Comparison of ENCODE assay signal across 8 mouse cellular contexts in genomic region chr6:50112775-50113174, GRCm38 (mm10). TPM values are rescaled to one million over a fixed set of nuclear protein-coding genes. Genes with fewer than 3 reads are reported as not detected.
A peak's percentile ranks its signal among the peaks of the same experiment; 100 is the strongest.
DNase-seq lines count a peak whose midpoint lies in the region; ATAC-seq and TF ChIP-seq lines count a peak whose summit lies in the region.

No protein-coding gene starts in this region.

- H3K4me1 ChIP-seq in hindbrain, embryonic 12.5 days = peaks cover 19% of the 10 kb centered on the region
- H3K4me1 ChIP-seq in lung, postnatal 0 days (ENCODE audit: insufficient read depth, low read depth, low read length) = 0 out of 2 replicates have a peak, but pooled peaks cover 7% of the 10 kb centered on the region

- H3K9me3 ChIP-seq in hindbrain, embryonic 12.5 days (replicated peaks) = no peaks in the 10 kb centered on the region
- H3K9me3 ChIP-seq in lung, postnatal 0 days (ENCODE audit: low read length) = no peaks in the 10 kb centered on the region

- DNase-seq in Muller cell, postnatal 12 days (ENCODE audit: inconsistent ontology term) = peak; percentile 90
- DNase-seq in cerebellum, postnatal 10 days = peak; percentile 98 to 99
- peak; percentile 84 to 92 for DNase-seq in frontal cortex, postnatal 14 days (ENCODE audit: low spot score in 2 of 2)
- DNase-seq in layer of hippocampus, postnatal 10 days (ENCODE audit: low spot score in 2 of 2) = peak; percentile 97
- peak; percentile 97 for DNase-seq in lung, postnatal 0 days (ENCODE audit: low spot score)
- DNase-seq in ovary, postnatal 14 days (ENCODE audit: low spot score) = peak; percentile 95
- DNase-seq in thymus, postnatal 10 days (ENCODE audit: low spot score in 2 of 2) = peak; percentile 54 to 75

- H3K4me3 ChIP-seq in hindbrain, embryonic 12.5 days = no peak overlapping the region
- H3K4me3 ChIP-seq in lung, postnatal 0 days (ENCODE audit: low read depth, low read length) = no peak overlapping the region

- peak; percentile 61 for ATAC-seq in hindbrain, embryonic 12.5 days (ENCODE audit: low FRiP score)
- ATAC-seq in lung, postnatal 0 days = peak; percentile 65

- no peak for TF ChIP-seq EP300 in lung, postnatal 0 days (IDR thresholded peaks at IDR 0.05)

- no peak overlapping the region for H3K27ac ChIP-seq in hindbrain, embryonic 12.5 days
- H3K27ac ChIP-seq in lung, postnatal 0 days (ENCODE audit: low read length) = no peak overlapping the region

- H3K36me3 ChIP-seq in hindbrain, embryonic 12.5 days = no peaks in the 10 kb centered on the region
- H3K36me3 ChIP-seq in lung, postnatal 0 days (ENCODE audit: insufficient read depth, low read length) = no peaks in the 10 kb centered on the region

- WGBS in hindbrain, embryonic 12.5 days = under 1% methylated on average over 8 of the region's 8 CpGs
- 0% methylated on average over 8 of the region's 8 CpGs for WGBS in lung, postnatal 0 days

- H3K4me2 ChIP-seq in hindbrain, embryonic 12.5 days (replicated peaks) = peak overlapping the region; percentile 30
- H3K4me2 ChIP-seq in lung, postnatal 0 days (replicated peaks; ENCODE audit: low read depth, low read length) = peak overlapping the region; percentile 22; the same call in 1 of the 2 replicates

- H3K27me3 ChIP-seq in hindbrain, embryonic 12.5 days = no peaks in the 10 kb centered on the region
- H3K27me3 ChIP-seq in lung, postnatal 0 days (replicated peaks; ENCODE audit: insufficient read depth, low read length) = no peaks in the 10 kb centered on the region

- peak; percentile 86 for TF ChIP-seq CTCF in lung, postnatal 0 days (IDR thresholded peaks at IDR 0.05)

- no peak overlapping the region; the same call in 1 of the 2 replicates for H3K9ac ChIP-seq in hindbrain, embryonic 12.5 days
- no peak overlapping the region for H3K9ac ChIP-seq in lung, postnatal 0 days (replicated peaks; ENCODE audit: low read depth)

RNA-seq across cellular contexts. Expression of gene Mpp6, which starts 2.7 kb away (rescaled TPM):
- 76.9 and 80.7 TPM in 2 replicates for polyA plus RNA-seq in hindbrain, embryonic 12.5 days (2016; fragmentation: Nextera tagmentation; extraction: Ambion mirVana)
- total RNA-seq in layer of hippocampus, postnatal 10 days (2021) = 100 to 1,000 TPM; 147 to 153 TPM
- 26.1 and 26.4 TPM in 2 replicates for polyA plus RNA-seq in lung, postnatal 0 days (2015; fragmentation: Nextera tagmentation; extraction: Ambion mirVana)
